Mouse (Mus musculus): ENCODE data around the gene Timm50. TPM values are rescaled to one million over a fixed set of nuclear protein-coding genes. Genes with fewer than 3 reads are reported as not detected.

The Timm50 gene
- total RNA-seq, 2 experiments from 2014 or later, result 59.7 to 66.7 TPM

DNA sequence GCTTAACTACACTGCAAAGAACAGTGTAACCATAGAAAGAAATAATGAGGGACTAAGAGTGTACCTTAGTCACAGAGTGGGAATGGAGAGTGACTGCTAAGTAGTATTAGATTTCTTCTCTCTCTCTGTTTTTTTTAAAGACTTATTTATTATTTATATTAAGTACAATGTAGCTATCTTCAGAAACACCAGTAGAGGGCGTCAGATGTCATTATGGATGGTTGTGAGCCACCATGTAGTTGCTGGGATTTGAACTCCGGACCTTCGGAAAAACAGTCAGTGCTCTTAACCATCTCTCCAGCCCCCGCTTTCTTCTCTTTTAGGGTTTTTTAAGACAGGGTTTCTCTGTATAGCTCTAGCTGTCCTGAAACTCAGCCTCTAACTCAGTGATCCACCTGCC, 14.6 kb upstream of the Timm50 start:
- intact Hi-C loops (cut with DNase I), result no loop called here
- DNase-seq, result no peak

- intact Hi-C loops (cut with DNase I), result no loop called here
- DNase-seq, result no peak
Observed at GRCm38 (mm10) chr7:28325293-28325692, 13.4 kb upstream of the Timm50 start.

DNA sequence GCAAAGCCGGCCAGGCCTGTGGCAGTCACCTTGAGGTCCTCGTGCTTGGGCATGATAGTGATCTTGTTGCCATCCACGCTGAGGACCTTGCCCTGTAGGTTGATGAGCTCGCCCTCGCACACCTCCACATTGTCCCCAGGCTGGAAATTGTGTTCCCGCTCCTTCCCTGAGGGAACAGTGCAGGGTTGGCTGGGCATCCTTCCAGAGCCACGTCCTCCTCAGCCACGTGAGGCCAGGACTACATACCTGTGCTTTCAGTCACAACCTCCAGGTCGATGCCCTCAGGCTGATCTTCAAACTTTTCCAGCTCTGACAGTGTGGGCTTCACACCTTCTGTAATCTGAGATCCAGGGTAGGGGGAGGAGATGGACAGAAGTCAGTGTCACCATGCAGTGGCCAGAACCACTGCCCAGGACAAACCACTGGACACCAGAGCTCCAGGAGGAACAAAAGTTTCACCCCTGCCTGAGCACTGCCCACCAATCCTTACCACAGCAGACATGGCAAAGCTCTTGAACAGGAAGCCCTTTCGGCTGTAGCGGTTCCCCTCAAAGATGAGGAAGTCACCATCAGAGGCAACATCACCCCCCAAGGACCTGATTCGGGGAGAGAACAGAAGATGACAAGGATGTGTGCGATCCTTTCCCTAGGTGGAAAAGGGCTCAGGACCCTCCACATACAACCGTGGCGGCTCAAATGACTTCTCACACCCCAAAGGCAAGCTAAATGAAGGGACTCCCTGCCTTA, 10.3 kb upstream of the Timm50 start:
- intact Hi-C loops (cut with DNase I), result no loop called here
- DNase-seq, result no peak

- no peak for DNase-seq
- intact Hi-C loops (cut with DNase I), result no loop called here
Observed at GRCm38 (mm10) chr7:28318714-28319113, 6.8 kb upstream of the Timm50 start.

DNA sequence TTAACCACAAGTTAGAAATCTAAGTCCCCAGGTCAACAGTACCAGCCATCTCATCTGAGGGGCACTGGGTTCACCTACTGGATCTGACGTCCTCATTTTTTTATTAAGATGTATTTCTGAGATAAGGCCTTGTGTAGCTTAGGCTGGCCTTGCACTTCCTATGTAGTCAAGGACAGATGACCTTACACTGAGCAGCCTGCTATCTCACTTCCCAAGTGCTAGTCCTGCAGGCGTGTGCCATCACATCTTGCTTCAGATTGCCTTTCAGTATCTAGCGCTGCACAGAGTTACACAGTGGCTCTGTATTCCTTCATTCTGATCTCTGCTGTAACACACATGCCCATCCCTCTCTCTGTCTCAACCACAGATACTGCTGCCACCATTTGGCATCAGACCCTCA, 6.2 kb upstream of the Timm50 start:
- intact Hi-C loops (cut with DNase I), result no loop called here
- no peak for DNase-seq

- no peak for DNase-seq
- intact Hi-C loops (cut with DNase I), result no loop called here
Observed at GRCm38 (mm10) chr7:28311151-28311925, 534 bp downstream of the Timm50 start.

DNA sequence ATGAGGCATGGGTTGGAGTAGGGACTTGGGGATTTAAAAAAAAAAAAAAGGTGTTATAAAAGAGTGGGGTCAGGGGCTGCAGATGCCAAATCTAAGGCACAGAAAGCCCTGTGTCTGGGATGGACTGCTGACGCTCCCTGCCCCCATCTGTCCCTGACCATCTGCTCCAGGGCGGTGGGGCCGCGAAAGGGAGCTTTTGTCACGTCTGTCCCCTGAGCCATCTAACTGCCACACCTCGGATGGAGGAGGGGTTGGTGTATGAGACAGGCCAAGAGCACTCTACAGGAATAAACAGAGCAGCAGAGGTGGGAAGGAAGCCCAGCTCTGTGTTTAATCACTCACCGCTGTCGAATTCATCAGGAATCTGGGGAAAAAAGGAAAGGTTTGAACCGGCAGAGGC, 2.1 kb downstream of the Timm50 start:
- intact Hi-C loops (cut with DNase I), result loop anchor here (10.0 kb wide), 1 partner anchor 125 kb away; no protein-coding TSS in a partner anchor
- peak; percentile 73 for DNase-seq

DNA sequence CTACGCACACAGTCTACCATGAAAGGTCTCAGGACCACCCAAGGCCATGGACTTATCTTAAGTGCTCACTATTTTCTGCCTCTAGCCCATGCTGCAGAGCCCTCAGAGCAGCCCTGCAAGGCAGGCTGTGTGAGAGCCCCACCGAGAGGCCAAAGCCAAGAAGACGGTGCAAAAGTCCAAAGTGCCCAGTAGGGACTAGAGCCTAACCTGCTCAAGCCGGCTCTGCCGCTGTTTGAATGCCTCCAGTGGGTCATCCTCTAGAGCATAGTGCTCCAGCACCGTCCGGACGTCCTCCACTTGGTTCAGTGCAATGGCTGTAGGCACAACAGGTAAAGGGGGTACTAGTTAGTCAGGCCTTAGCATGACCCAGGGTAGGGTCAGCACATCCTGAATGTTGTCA, 5.7 kb downstream of the Timm50 start:
- intact Hi-C loops (cut with DNase I), result loop anchor here (10.0 kb wide), 1 partner anchor 121 kb away; no protein-coding TSS in a partner anchor

DNA sequence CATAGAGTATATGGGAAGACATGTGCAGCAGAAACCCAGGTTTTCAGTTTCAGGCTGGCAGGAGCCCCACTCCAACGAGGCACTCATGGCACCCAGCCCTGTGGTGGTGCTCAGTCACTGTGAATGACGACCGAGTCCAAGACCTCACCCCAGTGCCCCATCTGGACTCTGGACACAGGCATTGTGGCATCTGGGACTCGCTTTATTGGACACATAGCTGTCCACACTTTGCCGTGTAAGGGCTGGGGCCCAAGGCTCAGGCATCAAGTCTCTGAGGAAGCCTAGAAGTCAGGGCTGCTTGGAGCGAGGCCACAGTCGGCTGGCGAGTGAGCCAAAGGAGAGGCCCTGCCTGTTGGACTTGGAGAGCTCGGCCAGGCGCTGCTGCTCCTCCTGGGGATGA, 6.2 kb downstream of the Timm50 start:
- intact Hi-C loops (cut with DNase I), result loop anchor here (10.0 kb wide), 1 partner anchor 121 kb away; no protein-coding TSS in a partner anchor
- peak; percentile 84 for DNase-seq

More for the DNA sequence above, 5.7 kb downstream of the Timm50 start:
- DNase-seq, result no peak

- intact Hi-C loops (cut with DNase I), result loop anchor here (10.0 kb wide), 1 partner anchor 117 kb away; no protein-coding TSS in a partner anchor
- DNase-seq, result peak; percentile 85
Observed at GRCm38 (mm10) chr7:28301616-28302433, 10.0 kb downstream of the Timm50 start, which contains the start of gene Dll3. Dll3 (minus strand) TSS chr7:28302238.

- intact Hi-C loops (cut with DNase I), result no loop called here
- peak; percentile 52 for DNase-seq
Observed at GRCm38 (mm10) chr7:28298837-28299625, 12.8 kb downstream of the Timm50 start.

GRCm38 (mm10) chr7:28294481-28294880, 17.4 kb downstream of the Timm50 start:
- peak; percentile 88 for DNase-seq
- intact Hi-C loops (cut with DNase I), result no loop called here

- intact Hi-C loops (cut with DNase I), result no loop called here
- DNase-seq, result peak; percentile 72
Observed at GRCm38 (mm10) chr7:28290638-28291590, 21.0 kb downstream of the Timm50 start, which contains the start of gene Selenov. Selenov (minus strand) TSS chr7:28291186.

DNA sequence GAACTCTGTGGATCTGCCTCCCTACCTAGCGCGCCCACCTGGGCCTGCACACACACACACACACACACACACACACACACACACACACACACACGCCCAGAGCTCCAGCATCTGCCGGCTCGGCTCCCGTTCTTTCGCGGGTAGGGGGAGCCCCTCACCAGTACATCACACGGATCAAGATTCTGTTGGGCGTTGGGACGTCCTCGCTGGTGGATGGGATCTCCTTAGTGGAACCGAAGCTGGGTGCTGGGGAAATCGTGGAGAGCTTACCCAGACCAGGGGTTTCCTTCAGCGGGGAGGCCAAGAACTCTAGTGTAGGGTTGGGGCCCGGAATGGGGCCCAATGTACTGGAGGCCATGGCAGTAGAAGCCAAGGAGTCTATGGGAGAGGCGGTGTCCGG, 21.7 kb downstream of the Timm50 start:
- intact Hi-C loops (cut with DNase I), result no loop called here
- peak; percentile 57 for DNase-seq

- DNase-seq, result no peak
- intact Hi-C loops (cut with DNase I), result no loop called here
Observed at GRCm38 (mm10) chr7:28280630-28281029, 31.2 kb downstream of the Timm50 start.

DNA sequence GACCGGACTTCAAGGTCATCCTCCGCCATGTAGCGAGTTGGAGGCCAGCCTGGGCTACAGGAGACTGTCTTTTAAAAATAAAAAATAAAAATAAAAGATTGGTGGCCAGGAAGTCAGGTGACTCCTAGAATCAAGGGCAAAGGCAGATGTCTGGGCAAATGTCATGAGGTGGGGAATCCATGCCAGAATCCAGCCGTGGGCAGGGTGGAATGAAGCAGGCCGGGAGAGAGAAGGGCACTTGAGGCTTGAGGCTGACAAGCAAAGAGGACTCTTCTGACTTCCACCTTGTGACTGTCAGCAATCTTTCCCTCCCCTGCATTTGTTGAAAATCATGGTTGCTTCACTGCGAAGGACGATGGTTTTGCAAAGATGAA, 33.6 kb downstream of the Timm50 start:
- intact Hi-C loops (cut with DNase I), result no loop called here
- DNase-seq, result no peak

- peak; percentile 97 for DNase-seq
- intact Hi-C loops (cut with DNase I), result no loop called here
Observed at GRCm38 (mm10) chr7:28277615-28278278, 34.1 kb downstream of the Timm50 start, which contains the start of gene Eid2b. Eid2b (plus strand) TSS chr7:28277739.

GRCm38 (mm10) chr7:28277237-28277614, 34.6 kb downstream of the Timm50 start:
- no peak for DNase-seq
- intact Hi-C loops (cut with DNase I), result no loop called here
